Mouse (Mus musculus) megakaryocyte, embryonic 14.5 days (primary cell): ENCODE measurements around the gene Pycr1.

ENCODE experiments used
- FLI1 ChIP-seq: IDR thresholded peaks from 2 replicates; pipeline ENCODE4 v1.6.1; 2012; ENCODE audit warnings: low read length, inconsistent platforms, mixed read lengths
- GATA1 ChIP-seq: IDR thresholded peaks from 3 replicates; pipeline ENCODE4 v1.6.1; 2012; ENCODE audit warnings: mixed read lengths, low read length, inconsistent platforms, borderline replicate concordance

- no peak for TF ChIP-seq GATA1
- no peak for TF ChIP-seq FLI1
These were observed 13.7 kb downstream of the Pycr1 start for GRCm38 (mm10) chr11:120629911-120630310.
